Mouse (Mus musculus) lung, embryonic 14.5 days (tissue): Measurements from ENCODE around the gene Adgrl3. TPM values are rescaled to one million over a fixed set of nuclear protein-coding genes. Genes with fewer than 3 reads are reported as not detected.

Source experiments
- ATAC-seq: fragments of 200-750 bp; cut with Nextera tagmentation; 2 replicates; pipeline ENCODE4 v1.8.0; 2017; ENCODE audit warnings: mild to moderate bottlenecking, moderate TSS enrichment, moderate library complexity; ENCODE audit not compliant: insufficient read depth
- DNase-seq: peaks from one replicate; pipeline ENCODE4 v3.0.0-alpha.2; 2015
- H3K27ac ChIP-seq: fragments of 300-500 bp; sonication (generic); 2 replicates; pipeline ENCODE4 v1.5.1; 2014; ENCODE audit warnings: low read depth, mild to moderate bottlenecking, moderate library complexity
- H3K27me3 ChIP-seq: fragments of 300-500 bp; sonication (generic); 2 replicates; pipeline ENCODE4 v1.6.1; 2014; ENCODE audit warnings: low read length, control low read depth; ENCODE audit not compliant: insufficient read depth
- H3K36me3 ChIP-seq: fragments of 300-500 bp; sonication (generic); 2 replicates; pipeline ENCODE4 v1.6.1; 2014; ENCODE audit warnings: control low read depth; ENCODE audit not compliant: insufficient read depth
- H3K4me1 ChIP-seq: fragments of 300-500 bp; sonication (generic); 2 replicates; pipeline ENCODE4 v1.6.1; 2014; ENCODE audit warnings: antibody characterized with exemption, control low read depth; ENCODE audit not compliant: insufficient read depth
- H3K4me2 ChIP-seq: fragments of 300-500 bp; sonication (generic); 2 replicates; pipeline ENCODE4 v1.6.1; 2014; ENCODE audit warnings: mild to moderate bottlenecking
- H3K4me3 ChIP-seq: fragments of 300-500 bp; sonication (generic); 2 replicates; pipeline ENCODE4 v1.5.1; 2014; ENCODE audit warnings: low read depth, low read length
- H3K9ac ChIP-seq: fragments of 300-500 bp; sonication (generic); 2 replicates; pipeline ENCODE4 v1.6.1; 2014
- H3K9me3 ChIP-seq: fragments of 300-500 bp; sonication (generic); 2 replicates; pipeline ENCODE4 v1.6.1; 2016; ENCODE audit warnings: low read depth, low read length, control low read depth
- CTCF ChIP-seq: IDR thresholded peaks from 2 replicates; pipeline ENCODE4 v1.5.1; 2016; ENCODE audit warnings: antibody characterized with exemption, low read depth
- WGBS: fragments of 180-500 bp; shearing (Covaris S2); extraction: QIAGEN DNeasy Blood & Tissue Kit; methylation state at CpG from one replicate; pipeline ENCODE4 v1.1.7; 2014; 5-methylcytosine and 5-hydroxymethylcytosine counted together
- polyA plus RNA-seq: library from polyadenylated mRNA; unstranded; fragments of >200 nt; fragmentation: Nextera tagmentation; extraction: Ambion mirVana; gene quantifications from 2 replicates; pipeline ENCODE4 v1.2.1, GENCODE M21; 2014

The Adgrl3 gene
- polyA plus RNA-seq, 1 experiment from 2014 or later: 19.6 TPM

DNA sequence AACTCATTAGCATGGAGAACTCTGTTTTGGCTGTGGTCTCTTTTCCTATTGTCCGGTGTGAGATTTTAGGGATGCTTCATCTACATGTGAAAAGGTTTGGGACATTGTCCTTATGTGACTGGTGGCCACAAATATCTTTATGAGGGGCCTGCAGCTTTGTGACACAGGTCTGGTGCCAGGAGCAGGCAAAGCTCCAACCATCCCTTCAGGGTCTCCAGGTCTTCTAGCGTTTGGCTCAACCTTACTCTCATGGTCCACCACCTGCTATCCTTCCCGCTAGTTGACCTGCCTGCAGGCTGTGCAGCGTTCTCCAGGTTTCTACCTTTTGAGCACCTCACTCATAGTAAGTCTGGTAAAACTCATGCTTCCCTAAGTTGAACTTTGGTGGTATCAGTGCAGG is 77.2 kb downstream of the Adgrl3 start:
- Histone ChIP-seq H3K4me2 (no peak overlapping the region), H3K9ac (no peak overlapping the region), H3K4me3 (no peak overlapping the region), H3K9me3 (no peaks in the 10 kb centered on the region), H3K36me3 (no peaks in the 10 kb centered on the region), H3K27me3 (no peaks in the 10 kb centered on the region), H3K4me1 (no peaks in the 10 kb centered on the region), H3K27ac (no peak overlapping the region)
- 93% methylated on average over 4 of the region's 4 CpGs for WGBS
- no peak for TF ChIP-seq CTCF
- DNase-seq: no peak
- ATAC-seq: no peak

GRCm38 (mm10) chr5:81107431-81107830 is 87.5 kb downstream of the Adgrl3 start:
- TF ChIP-seq CTCF: no peak
- ATAC-seq: no peak
- Histone ChIP-seq H3K9ac (no peak overlapping the region), H3K4me1 (no peaks in the 10 kb centered on the region), H3K4me3 (no peak overlapping the region), H3K9me3 (no peaks in the 10 kb centered on the region), H3K27ac (no peak overlapping the region), H3K36me3 (no peaks in the 10 kb centered on the region), H3K4me2 (no peak overlapping the region), H3K27me3 (no peaks in the 10 kb centered on the region)
- WGBS: 83% methylated on average over 1 of the region's 1 CpGs
- DNase-seq: no peak

DNA sequence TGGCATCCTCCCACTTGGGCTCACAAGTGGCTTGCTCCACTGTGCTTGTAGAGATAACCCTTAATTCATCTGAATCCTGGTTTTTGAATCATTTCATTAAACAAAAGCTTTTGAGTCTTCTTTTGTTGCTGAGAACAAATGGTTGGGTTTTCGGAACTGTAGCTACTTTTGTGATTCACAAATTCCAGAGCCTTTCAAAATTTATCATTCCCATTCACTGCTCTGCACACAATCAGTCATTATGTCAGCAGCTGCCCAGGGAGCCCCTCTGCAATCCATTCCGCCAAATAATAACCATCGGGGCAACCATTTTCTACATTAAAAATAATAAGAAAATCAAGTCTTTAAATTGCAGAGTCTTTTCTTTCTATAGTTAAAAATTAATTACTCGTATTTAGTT is 104.5 kb downstream of the Adgrl3 start:
- Histone ChIP-seq H3K9ac (no peak overlapping the region), H3K27ac (no peak overlapping the region), H3K9me3 (no peaks in the 10 kb centered on the region), H3K4me3 (no peak overlapping the region), H3K27me3 (no peaks in the 10 kb centered on the region), H3K4me1 (no peaks in the 10 kb centered on the region), H3K4me2 (no peak overlapping the region), H3K36me3 (no peaks in the 10 kb centered on the region)
- no peak for DNase-seq
- 75% methylated on average over 4 of the region's 4 CpGs for WGBS
- TF ChIP-seq CTCF: no peak
- ATAC-seq: no peak

DNA sequence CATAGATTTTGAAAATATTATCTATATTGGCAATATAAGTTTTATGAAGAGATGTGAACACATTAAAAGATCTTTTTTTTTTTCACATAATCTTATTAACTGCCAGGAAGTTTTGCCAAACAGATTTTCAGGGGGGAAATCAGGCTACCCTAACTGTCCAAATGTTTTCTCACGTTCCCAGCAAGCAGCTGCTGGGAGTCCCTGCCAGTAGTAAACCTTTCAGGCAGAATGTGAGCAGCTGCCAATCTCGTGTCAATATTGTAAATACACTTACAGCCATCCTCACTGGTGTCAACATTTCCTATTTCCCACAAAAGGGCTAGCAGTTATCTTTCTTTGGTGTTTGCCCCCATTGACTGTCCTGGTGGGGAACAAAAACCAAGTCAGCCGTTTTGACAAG is 107.7 kb downstream of the Adgrl3 start:
- no peak for TF ChIP-seq CTCF
- DNase-seq (no peak), ATAC-seq (no peak)
- Histone ChIP-seq H3K4me3 (no peak overlapping the region), H3K4me2 (no peak overlapping the region), H3K9me3 (no peaks in the 10 kb centered on the region), H3K36me3 (no peaks in the 10 kb centered on the region), H3K9ac (no peak overlapping the region), H3K4me1 (no peaks in the 10 kb centered on the region), H3K27me3 (no peaks in the 10 kb centered on the region), H3K27ac (no peak overlapping the region)
- 35% methylated on average over 3 of the region's 3 CpGs for WGBS

GRCm38 (mm10) chr5:81136394-81136793 is 116.5 kb downstream of the Adgrl3 start:
- H3K9me3 ChIP-seq: no peaks in the 10 kb centered on the region
- H3K4me1 ChIP-seq: no peaks in the 10 kb centered on the region
- 76% methylated on average over 1 of the region's 1 CpGs for WGBS
- ATAC-seq (no peak), DNase-seq (no peak)
- no peak overlapping the region for H3K4me2 ChIP-seq
- H3K27me3 ChIP-seq: no peaks in the 10 kb centered on the region
- no peak overlapping the region for H3K4me3 ChIP-seq
- no peak overlapping the region for H3K9ac ChIP-seq
- H3K27ac ChIP-seq: no peak overlapping the region
- TF ChIP-seq CTCF: no peak
- H3K36me3 ChIP-seq: no peaks in the 10 kb centered on the region

- Histone ChIP-seq H3K4me2 (no peak overlapping the region), H3K36me3 (no peaks in the 10 kb centered on the region), H3K4me3 (no peak overlapping the region), H3K27ac (no peak overlapping the region), H3K4me1 (no peaks in the 10 kb centered on the region), H3K27me3 (no peaks in the 10 kb centered on the region), H3K9ac (no peak overlapping the region), H3K9me3 (no peaks in the 10 kb centered on the region)
- WGBS: 75% methylated on average over 12 of the region's 12 CpGs
- DNase-seq (no peak), ATAC-seq (no peak)
- TF ChIP-seq CTCF: no peak
Observed at GRCm38 (mm10) chr5:81155791-81156190, 135.9 kb downstream of the Adgrl3 start.

- Histone ChIP-seq H3K4me3 (no peak overlapping the region), H3K27ac (no peak overlapping the region), H3K4me2 (no peak overlapping the region), H3K9me3 (no peaks in the 10 kb centered on the region), H3K4me1 (no peaks in the 10 kb centered on the region), H3K36me3 (no peaks in the 10 kb centered on the region), H3K9ac (no peak overlapping the region), H3K27me3 (no peaks in the 10 kb centered on the region)
- DNase-seq (no peak), ATAC-seq (no peak)
- TF ChIP-seq CTCF: no peak
- 37% methylated on average over 2 of the region's 2 CpGs for WGBS
Observed at GRCm38 (mm10) chr5:81156281-81156680, 136.3 kb downstream of the Adgrl3 start.

DNA sequence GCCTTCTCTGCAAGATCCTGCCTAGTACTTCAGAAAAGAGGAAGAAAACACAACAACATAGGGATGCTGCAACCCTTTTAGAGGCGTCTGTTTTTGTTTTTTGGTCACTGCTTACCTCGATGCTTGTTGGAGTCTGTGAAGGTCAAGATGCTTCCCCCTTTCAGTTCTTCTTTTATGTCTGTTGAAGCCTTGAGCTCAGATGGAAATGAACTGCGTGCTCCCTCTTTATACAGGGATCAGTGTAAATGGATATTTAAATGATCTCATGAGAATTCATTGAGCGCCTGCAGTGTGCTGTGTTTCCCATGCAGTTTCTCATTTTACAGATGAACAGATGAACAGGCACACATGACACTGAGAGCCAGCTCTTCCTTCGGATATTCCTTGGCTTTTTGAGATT is 136.9 kb downstream of the Adgrl3 start:
- Histone ChIP-seq H3K27ac (no peak overlapping the region), H3K9me3 (no peaks in the 10 kb centered on the region), H3K4me2 (no peak overlapping the region), H3K4me3 (no peak overlapping the region), H3K27me3 (no peaks in the 10 kb centered on the region), H3K4me1 (no peaks in the 10 kb centered on the region), H3K36me3 (no peaks in the 10 kb centered on the region), H3K9ac (no peak overlapping the region)
- WGBS: 68% methylated on average over 5 of the region's 5 CpGs
- no peak for TF ChIP-seq CTCF
- DNase-seq: no peak
- no peak for ATAC-seq
